Mouse (Mus musculus) thymus, postnatal 10 days (tissue): ENCODE data around the gene Sel1l3.

Source experiments
- DNase-seq, 2 experiments: peaks; one replicate each; pipeline ENCODE4 v3.0.0; 2021; ENCODE audit warnings: low spot score in 2 of 2

Sel1l3 gene

DNA sequence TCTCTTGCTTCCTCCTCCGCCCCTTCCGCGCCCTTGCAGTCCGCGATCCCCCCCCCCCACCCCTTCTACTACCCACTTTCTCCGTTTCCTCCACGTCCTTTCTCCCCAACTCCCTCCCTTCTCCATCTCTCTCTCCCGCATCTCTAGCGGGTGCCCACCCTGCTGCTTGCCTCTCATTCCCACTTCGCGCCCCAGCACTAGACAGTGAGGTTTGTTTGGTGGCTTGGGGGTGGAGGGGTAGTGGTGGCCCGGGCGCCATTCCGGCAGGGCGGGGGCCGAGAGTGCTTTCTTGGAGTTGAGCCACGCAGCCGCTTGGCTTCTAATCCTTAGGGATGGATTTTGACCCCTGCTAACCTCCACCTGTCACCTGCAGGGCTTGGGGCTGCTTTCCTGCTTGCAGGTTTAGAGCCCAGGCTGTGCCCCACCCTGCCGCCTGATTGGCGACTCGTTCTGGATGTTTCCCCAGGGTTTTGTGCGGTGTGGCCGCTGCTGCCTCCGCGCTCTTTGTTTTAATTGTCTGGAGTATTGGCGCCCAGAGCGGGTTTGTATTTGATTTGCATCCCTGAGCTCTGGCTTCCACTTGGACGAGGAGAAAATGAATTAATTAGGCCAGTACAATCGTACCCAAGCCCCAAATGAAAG is at the start of gene Sel1l3:
Gene Sel1l3 (minus strand): TSS at position 217 of the 642 bp plus-strand sequence.
- DNase-seq: peak in 1 of 2 experiments; percentile 7

DNA sequence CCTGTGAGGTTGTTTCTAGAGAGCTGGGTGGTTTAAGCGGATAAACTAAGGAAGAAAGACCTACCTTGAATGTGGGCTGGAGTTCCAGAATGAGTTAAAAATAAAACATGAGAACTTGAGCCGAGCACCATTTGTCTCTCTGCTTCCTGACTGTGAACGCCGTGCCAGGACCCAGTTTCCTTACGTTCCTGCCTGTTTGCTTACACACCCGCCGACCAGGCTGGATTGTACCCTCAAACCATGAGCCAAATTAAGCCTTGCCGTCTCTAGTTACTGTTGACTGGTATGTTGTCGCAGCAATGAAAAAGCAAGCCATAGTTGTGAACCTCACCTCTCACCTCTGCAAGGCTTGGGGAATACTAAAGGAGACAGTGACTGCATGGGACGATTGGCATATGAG is 48.3 kb upstream of the Sel1l3 start:
- no peak for DNase-seq

DNA sequence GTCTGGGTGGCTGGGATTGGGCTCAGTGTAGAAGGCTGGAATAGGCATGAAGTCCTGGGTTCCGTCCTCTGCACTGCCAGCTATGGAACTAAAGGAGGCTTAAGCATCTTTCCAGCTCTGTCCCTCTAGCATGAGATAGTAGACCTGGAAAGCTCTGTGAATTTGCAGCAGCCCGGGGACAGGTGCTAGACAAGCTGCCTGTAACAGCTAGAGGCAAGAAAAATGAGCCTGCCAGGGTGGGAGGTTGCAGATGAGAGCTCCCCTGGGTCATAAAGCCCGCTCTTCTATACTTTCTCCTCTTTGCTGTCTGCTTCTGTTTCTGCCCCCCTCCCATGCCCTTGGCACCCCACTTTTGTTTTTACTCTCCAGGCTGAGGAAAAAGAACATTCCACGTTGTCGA is 46.2 kb upstream of the Sel1l3 start:
- no peak for DNase-seq

DNA sequence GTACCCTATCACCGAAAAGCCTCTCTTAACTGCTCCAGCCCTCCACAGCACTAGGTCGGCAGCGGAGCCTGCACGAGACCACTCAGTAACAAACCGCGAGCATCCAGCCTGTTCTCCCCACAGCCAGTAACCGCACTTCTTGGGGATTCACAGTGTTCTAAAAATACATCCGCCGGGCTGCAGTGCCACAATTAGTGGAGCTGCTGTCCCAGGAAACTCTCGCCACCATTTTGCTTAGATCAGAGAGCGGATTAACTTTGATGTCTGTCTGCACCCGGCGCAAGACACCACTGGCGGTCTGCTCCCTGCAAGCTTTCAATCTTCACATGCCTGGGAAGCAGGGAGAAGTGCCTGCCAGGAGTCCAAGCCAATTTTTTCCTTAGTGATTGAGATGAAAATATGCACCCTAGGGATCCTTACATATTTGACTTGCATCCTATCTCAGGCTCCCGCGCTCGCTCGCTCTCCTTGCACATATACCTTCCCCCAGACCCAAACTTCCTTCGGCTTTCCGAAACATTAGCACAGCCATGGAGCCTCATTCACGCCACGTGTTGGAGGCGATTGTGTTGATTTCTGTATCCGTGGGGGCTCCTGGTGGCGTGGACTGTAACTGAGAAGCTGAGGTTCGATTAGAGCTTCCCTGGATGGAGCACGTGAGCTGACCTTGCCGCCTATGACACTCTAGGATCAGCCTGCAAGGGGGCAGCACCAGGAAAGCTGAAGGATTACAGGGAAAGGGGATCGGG is 44.5 kb upstream of the Sel1l3 start:
- no peak for DNase-seq

DNA sequence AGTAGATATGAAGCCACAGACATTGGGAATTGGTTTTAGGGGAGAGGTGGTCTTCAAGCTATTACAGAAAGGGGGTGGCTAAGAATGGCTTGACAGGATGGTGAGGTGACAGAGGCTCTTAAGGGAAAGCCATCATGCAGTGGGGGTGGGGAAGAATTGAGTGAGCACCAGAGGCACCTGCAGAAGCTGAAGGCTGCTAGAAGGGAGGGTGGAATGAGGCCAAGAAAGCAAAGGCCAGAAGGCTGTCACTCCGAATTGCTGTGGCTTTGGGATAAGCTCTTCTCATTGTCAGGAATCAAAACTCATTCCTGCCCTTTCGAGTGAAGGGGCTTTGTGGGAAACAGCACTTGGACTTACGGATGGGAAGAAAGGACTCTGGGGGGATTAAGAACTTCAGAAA is 41.1 kb upstream of the Sel1l3 start:
- DNase-seq: no peak

DNA sequence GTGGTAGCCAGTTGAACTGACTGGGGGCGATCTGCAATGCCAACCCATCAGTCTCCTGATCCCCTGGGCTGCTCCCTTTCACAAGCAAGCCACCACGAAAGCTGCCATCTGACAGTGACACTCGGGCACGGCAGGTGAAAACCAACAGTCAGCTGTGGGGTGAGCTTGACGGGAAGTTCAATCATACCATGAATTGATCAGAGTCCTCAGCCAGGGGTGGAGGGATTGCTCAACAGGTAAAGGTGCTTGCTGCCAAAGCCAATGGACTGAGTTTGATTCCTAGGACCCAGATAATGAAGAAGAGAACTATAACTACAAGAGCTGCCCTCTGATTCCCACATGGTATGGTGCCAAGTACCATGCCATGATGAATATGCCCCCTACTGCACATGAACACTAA is 40.4 kb upstream of the Sel1l3 start:
- DNase-seq: no peak

DNA sequence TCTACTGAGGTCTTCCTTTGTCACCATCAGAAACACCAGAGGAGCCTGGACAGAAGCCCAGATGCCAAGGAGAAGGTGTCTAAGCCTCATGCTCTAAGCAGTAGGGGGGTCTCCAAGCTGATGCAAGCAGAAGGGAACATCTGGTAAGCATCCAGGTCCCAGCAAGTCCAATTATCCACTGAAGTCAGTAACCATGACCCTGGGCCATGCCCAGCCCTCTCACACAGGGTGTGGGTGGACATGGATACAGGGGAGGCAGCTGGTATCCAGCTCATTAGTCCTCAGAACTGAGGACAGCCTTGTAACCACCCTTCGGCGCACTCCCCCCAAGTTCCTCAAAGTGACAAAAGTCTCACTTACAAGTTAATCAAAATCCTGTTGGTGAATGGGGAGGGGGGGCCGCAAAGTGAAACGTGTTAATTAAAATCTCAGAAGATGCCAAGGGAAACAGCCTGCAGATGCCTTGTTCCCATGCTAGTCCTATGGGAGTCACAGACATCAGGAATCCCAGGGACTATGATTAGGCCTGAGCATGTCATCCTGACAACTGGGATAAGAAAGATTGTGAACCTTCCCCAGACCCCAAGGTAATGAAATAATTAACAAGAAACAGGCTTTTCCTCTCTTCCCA is 35.8 kb upstream of the Sel1l3 start:
- no peak for DNase-seq

DNA sequence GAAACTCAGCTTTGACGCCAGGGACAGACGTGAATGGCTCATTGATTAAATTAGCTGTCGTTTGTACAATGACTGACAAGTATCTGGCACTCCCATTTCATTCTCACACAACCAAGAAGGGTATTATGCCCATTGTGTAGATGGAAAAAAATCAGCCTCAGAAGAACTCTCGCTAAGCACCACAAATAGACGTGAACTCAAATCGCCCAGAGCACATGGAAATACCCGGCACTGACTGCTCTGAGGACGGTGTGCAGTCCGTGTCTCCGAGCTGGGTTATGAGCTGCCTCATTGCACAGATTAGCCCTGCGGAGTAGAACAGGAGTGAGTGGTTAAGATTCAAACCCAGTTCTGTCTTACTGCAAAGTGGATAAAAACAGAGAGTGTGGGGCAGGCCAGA is 34.8 kb upstream of the Sel1l3 start:
- no peak for DNase-seq

DNA sequence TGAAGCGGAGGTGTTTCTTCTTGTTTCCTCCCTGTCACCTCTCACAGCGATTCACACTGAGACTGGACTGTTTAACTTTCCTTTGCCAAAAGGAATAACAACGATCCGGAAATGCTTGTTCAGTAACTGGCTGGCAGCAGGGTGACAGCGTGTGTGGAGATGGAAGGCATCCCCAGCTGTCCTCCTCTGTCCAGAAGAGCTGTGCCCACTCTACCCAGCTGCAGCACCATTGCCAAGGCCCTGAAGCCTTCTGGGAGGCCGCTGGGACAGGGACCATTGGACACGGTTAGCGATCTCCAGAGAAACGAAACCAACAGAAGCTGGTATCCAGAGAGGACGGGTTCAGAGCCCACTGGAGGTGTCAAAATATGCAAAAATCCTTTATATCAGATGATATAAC is 30.2 kb upstream of the Sel1l3 start:
- no peak for DNase-seq

DNA sequence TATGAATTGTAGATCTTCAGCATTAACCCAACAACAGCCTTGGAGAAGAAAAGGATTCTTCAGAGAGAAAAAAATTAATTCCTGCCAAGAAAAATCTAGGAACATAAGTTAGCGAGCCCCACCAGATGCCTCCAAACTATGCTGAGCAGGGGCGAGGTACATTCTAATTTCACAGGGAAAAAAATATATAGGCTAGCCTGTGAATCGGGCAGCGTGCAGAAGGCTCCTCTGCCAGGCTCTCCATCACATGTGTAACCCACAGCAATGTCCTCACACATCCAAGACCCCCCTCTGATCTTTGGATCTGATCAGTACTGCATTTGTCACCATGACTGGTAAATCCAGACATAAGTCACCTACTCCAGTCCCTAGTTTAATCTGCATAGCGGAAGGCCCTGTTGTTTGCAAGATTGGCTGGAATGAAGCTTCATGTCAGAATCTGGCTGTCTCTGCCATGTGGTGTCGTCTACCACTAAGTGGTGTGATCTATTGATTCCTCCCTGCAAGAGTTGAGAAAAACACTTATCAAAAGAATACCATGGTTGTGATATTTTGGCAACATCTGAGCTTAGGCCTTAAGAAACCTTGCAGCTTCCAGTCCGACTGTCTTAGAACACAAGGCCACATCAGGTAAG is 29.3 kb upstream of the Sel1l3 start:
- DNase-seq: no peak

DNA sequence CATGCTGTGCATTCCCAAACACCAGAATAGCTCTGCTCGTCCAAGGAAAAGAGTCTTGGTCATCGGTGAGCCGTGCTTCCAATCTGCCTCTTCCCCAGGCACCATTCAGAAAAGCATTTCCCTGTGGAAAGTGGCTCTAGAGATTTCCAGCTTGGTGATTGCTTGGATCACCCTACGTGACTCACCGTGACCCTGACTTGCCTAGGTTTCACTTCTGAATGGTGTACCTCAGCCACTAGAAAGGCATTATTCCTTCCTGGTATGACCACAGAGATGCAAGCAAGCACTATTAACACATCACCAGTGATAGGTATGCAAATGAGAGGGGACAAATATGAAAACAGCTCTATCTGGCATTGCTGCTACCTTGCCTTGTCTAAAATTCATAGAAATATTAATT is 28.2 kb upstream of the Sel1l3 start:
- no peak for DNase-seq

DNA sequence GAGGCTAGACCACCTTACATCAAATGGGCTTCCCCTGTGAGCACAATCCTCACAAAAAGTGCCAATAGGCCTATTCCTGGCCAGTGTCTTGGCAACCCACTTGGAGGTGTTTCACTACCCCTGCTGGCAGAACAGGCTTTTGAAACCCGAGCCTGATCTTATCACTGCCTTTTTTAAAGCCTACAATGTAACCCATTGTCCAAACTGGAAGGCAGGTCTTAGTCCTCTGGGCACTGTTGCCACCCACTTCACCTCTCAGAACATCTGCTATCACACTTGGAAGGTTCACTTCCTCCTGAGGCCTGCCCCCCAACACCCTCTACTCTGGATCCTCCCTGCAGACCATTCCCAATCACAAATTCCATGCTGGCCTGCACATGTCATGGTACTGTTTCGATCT is 27.4 kb upstream of the Sel1l3 start:
- DNase-seq: no peak

DNA sequence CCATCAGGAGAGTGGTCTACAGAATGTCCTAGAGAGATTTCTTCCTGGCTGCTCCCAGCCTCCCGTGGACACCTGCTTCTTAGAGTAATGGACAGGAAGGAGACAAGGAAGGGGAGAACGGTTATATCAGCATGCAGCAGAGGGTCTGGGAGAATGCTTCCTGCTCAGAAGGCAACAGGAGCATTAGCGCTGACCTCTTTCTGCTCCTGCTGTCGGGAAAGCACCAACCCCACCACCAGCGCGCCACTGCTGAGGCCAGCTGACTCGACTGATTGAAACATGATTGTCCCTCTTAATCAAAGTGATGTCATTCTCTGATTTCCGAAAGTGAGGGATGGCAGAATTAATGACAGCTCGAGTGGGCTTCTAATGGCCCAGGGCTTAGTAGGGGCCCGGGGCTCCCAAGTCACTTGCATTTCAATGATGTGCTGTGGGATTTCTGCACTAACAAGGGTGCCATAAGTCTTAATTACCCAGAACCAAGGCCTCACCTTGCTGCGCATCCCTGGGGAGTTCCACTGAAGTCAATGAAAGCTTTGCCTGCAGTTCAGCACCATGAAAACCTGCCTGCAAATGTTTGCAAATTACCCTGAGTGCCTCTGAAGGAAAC is 26.2 kb upstream of the Sel1l3 start:
- DNase-seq: no peak

DNA sequence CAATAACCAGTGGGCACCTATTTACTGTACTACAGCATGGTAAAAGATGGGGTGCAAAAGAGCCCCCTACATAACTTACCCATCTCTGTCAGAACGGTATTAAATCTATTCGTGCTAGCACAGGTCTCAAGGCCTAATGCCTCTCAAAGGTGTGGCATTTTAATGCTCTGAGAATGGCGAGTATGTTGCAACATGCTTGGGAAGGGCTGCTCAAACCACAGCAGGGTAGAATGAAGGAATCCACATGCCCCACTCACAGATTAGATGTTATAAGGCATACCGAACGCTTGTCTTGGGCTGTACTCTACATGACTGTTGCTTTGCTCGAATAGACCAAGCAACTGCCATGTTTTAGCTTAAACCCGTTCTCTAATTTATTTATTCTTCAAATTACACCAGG is 25.5 kb upstream of the Sel1l3 start:
- DNase-seq: no peak

DNA sequence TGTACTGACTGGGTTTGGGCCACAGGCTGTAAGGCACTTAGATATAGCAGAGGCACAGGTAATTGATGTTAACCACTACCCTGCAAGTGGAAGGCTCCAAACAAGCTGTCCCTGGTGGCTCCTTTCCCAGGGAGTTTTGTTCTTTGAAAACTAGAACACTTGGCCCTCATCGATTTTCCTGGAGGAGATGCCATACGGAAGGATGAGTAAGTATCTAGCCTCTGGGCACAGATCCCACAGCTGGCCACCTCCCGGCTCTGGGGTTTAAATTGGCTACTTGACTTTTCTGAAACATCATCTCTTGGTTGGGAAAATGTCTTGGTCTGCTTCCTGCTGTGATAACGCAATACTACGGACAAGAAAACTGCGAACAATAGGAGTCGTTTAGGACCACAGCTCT is 25.0 kb upstream of the Sel1l3 start:
- no peak for DNase-seq

DNA sequence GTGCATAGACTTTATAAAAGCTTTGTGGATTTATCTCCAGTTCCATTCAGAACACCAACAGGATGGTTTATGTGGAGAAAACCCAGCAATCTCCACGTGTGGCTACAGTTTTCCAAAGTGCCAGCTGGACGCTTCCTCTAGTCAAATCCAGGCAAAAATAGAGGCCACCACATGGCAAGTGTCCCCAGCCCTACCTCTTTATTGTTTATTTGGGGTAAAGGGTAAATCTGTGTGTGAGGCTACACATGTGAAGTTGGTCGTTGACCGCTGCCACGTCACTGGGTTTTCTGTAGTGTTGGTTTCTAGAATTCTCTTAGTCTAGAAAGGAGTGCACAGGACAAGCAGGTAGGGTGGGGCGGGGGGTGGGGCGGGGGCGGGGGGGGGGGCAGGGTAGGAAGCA is 23.0 kb upstream of the Sel1l3 start:
- no peak for DNase-seq

DNA sequence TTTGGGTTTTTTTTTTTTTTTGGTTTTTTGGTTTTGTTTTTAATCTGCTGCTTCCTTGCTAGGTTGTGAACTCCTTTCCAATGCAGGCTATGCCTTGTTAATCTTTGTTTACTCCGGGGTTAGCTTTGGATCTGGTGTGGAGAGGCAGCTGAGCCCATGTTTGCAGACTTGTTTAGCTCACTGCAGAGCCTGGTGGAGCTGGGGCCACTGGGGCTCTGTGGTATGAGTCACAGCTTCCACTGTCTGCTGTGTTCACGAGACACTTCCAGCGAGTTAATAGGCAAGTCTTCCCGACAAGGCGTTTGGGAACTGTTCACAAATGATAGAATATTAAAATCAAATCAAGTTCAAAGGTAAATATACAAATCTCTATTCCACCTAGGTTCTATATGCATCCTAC is 22.4 kb upstream of the Sel1l3 start:
- no peak for DNase-seq

DNA sequence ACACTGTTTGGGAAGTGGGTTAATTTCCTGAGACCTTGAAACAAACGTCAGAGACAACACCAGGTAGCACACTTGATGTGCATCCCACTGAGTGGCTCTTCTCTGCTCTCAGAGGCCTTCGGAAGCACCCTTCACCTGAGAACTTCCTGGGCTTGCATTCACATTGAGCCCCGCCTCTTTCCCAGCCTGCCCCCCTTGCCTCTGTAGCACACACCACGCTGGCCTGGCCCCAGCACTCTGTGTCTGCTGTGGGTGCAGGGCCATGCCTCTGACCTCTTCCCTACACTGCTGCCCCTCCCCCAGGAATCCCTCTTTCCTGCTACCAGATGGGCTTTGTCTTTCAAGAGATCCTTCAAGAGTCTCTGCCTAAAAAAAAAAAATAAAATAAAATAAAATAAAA is 21.8 kb upstream of the Sel1l3 start:
- no peak for DNase-seq

DNA sequence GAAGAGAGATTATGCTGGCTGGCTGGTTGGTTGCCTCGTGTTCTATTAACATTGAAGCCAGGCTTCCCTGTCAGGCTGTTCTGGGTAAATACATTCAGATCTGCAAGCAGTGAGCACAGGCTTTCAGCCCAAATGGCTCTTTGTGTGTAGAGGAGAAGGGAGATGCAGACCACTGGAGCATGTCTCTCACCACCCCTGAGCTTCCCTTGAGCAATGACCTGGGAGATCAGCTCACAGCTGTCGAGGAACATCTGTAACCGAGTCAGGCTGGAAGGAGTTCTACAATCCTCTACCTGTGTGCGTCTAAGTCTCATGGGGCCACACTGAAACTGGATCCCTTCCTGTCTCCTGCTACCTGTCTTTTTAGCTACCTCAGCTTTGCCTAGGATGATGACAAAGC is 16.8 kb upstream of the Sel1l3 start:
- DNase-seq: no peak

DNA sequence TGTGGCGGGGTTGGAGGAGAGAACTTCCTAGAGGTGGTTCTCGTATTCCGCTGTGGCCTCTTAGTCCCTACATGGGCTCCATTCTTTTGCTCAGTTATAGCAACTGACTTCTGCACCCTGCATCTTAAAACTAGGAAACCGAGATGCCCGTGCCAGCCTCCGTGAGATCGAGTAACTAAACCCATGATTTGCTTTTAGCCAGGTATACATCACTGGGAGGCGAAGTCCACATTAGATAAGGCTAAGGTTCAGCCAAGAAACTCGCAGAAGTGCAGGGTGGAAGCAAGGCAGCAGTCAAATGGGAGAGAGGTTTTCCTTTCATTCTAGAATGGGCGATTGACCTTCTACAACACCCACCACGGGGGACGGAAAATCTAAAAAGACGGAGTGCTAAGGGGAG is 11.7 kb upstream of the Sel1l3 start:
- no peak for DNase-seq

DNA sequence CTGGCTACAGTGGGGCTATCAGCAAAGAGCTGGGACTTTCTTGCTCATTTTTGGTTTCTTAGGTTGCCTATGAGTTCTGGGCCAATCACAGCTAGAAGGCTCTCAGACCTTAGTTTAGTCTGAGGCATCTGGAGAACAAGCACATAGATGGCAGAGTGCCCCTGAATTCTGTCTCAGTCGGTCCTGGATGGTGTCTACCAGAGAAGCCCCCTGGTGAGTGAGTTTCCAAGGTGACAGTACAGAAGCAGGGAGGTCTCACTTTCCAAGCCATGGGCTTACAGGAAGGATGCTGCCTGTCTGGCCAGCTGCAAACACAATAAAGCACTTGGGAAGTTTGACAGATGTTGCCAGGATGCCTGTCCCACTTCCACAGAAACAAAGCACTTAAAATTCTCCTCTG is 1.1 kb upstream of the Sel1l3 start:
- no peak for DNase-seq

DNA sequence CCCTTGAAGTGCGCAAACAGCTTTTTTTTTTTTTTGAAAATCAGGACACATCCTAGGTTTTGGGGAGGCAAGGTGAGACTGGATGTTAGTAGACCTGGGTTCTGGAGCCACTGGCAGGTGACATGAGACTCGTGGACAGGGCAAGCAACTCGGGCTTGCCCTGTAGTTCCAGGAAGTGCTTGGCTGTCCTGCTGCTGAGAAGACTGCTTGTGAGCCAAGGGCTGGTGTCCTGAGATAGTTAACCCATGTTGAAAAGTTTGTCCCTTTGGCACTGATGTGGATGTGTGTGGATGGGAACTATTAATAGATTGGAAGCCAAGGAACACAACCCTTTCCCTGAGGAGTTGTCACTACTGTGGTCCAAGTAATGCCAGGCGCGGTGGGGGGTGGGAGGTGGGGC is 635 bp upstream of the Sel1l3 start:
- no peak for DNase-seq
